Mouse (Mus musculus) granulocyte monocyte progenitor cell, adult 5-6 weeks (primary cell): Measurements from ENCODE around the gene Lrrc8b. TPM values are rescaled to one million over a fixed set of nuclear protein-coding genes. Genes with fewer than 3 reads are reported as not detected.

Experiments used
- total RNA-seq, 2 experiments: library from RNA; stranded (forward) in 1 of 2; stranded (reverse) in 1 of 2; fragments of 200-712, 200-1000 nt in 1 of 2; fragments of >200 nt in 1 of 2; fragmentation: Nextera tagmentation in 1 of 2; gene quantifications; 2 replicates each; pipeline ENCODE4 v1.2.3; 2014 to 2017

Gene Lrrc8b
- total RNA-seq, 2 experiments from 2014 or later, result 6.5 to 16.1 TPM

Other genes with a start within 250 kb of the Lrrc8b start
- gene Gbp10, start 176.2 kb upstream of the Lrrc8b start, total RNA-seq (2014; fragmentation: Nextera tagmentation), result not detected in 2 replicates
- gene Gbp10, start 176.2 kb upstream of the Lrrc8b start, total RNA-seq (2017), result not detected in 2 replicates
- not detected in 2 replicates for gene Gm43302, start 122.1 kb upstream of the Lrrc8b start, total RNA-seq (2014; fragmentation: Nextera tagmentation)
- not detected in 2 replicates for gene Gm43302, start 122.1 kb upstream of the Lrrc8b start, total RNA-seq (2017)
- gene Gbp6, start 122.1 kb upstream of the Lrrc8b start, total RNA-seq (2014; fragmentation: Nextera tagmentation), result 0.77 TPM in 1 of 2 replicates, not detected in the other
- gene Gbp6, start 122.1 kb upstream of the Lrrc8b start, total RNA-seq (2017), result 0.65 and 0.77 TPM in 2 replicates
- gene Lrrc8c, start 103.6 kb downstream of the Lrrc8b start, total RNA-seq (2014; fragmentation: Nextera tagmentation), result 23.7 and 38.7 TPM in 2 replicates
- 4.4 and 7.5 TPM in 2 replicates for gene Lrrc8c, start 103.6 kb downstream of the Lrrc8b start, total RNA-seq (2017)